Mouse (Mus musculus): ENCODE data around the gene Frem3.

Frem3 gene

DNA sequence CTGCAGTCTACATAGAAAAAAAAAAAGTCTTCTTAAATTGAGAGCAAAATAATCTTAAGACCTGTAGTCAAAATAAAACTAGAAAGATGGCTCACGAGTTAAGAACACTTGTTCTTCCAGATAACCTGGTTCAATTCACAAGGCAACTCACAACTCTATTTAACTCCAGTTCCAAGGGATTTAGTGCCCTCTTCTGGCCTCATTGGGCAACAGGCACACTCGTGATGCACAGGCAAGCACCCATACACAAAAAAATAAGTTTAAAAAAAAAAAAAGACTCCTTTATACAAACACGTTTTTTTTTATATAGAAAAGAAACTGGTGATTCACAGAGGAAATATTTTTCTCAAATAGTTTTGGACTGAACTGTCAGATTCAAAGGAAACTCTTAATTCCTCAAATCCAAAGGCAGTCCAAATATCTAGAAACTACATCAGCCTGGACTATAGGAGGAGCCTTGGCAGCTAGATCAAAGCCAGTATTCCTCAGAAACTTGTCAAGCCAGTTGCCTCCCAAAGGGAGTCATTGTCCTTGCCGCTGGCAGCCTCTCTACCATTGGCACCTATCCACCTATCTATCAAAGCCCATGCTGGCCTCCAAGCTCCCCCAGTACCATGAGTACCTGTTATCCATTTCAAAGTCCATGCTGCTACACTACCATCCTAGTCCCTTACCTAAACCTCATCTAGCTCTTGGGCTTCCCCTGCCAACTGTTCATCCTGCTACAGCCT, 100.0 kb downstream of the Frem3 start:
- DNase-seq, result no peak

DNA sequence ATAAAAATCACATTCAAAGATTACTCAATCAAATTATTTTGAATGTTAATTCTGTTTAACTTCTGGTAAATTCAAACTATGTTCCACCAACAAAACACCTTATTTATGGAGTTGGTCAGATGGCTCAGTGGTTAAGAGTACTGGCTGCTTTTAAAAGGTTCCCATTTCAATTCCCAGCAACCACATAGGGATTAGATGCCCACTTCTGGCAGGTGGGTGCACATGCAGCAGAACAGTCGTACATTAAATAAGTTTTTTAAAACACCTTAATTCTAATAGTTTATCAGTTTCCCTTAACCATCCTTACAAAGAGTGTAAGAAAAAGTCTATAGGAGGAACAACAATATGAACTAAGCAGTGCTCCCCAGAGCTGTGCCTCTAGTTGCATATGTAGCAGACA, 103.6 kb downstream of the Frem3 start:
- no peak for DNase-seq

GRCm38 (mm10) chr8:80732326-80732725, 121.4 kb downstream of the Frem3 start:
- no peak for DNase-seq

GRCm38 (mm10) chr8:80738046-80738387, 127.1 kb downstream of the Frem3 start:
- no peak for DNase-seq

GRCm38 (mm10) chr8:80738388-80739154, 127.7 kb downstream of the Frem3 start:
- peak; percentile 66 for DNase-seq

DNA sequence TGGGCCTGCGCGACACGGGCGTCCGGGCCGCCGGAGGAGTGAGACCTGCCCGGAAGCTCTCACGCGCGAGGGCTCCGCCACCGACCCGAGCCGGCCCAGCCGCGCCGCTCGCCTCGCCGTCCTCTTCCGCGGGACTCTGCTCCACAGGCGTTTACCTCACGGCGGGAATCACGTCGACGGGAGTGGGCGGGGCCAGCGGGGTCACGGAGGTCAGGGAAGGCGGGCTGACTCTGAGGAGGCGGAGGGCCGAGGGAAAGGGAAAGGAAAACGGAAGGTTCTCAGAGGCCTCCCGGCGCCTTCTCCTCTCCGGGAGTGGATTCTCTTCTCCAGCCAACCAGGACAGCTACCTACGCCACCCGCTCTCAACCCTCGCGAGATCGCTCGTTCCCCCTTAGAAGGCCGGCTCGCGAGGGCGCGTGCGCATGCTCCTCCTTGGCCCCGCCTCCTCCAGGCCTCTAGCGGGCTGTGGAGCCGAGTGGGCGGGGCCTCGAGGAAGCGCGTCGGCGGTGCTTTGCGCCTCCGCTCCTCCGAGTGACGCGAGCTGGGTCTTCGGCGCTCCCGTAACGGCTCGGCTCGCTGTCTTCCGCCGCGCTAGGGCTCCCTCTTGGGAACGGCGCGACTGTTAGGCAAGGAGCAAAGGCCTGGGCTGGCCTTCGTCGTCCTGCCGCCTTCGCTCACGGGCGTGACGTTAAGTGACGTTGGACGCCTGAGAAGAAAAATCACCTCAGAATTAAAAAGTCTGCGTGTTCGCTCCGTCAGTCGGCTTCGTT, 128.5 kb downstream of the Frem3 start, which contains the start of gene Smarca5:
TSS of gene Smarca5 (minus strand) at position 343 of the 770 bp plus-strand sequence.
- DNase-seq, result peak; percentile 95

DNA sequence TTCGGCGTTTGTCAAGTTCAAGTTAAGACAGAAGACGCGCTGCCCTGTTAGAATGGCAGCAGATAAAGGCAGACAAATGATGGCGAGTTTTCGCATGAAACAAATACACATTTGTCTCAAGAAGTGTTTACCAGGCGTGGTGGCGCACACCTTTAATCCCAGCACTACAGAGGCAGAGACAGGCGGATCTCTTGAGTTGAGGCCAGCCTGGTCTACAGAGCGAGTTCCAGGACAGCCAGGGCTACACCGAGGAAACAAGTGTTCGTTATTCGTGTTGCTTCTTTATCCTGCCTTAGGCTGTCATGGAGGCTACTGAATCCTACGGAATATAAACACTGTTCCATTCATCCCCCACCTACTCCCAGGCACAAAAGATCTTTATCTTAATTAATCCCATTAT, 129.1 kb downstream of the Frem3 start:
- DNase-seq, result no peak

Data from cerebellum, adult 9-10 months (tissue).